Comparison of ENCODE assay signal across 21 mouse cellular contexts in genomic region chr7:92463080-92463877, GRCm38 (mm10).
DNase-seq lines count a peak whose midpoint lies in the region; ATAC-seq lines count a peak whose summit lies in the region.
"Had no signal": no experiment of that assay in that cellular context is flagged by ENCODE, and none has a peak within 500 bp of the region (broad histone marks: within the 10 kb centered on the region; RNA-seq: fewer than 3 reads in every experiment).

No protein-coding gene starts in this region.

- no peaks in the 10 kb centered on the region for H3K27me3 ChIP-seq in megakaryocyte, embryonic 14.5 days (replicated peaks)
- no peaks in the 10 kb centered on the region for H3K27me3 ChIP-seq in splenic B cell, adult 2 months (ENCODE audit: control insufficient read depth, insufficient read depth, low read length, poor library complexity, severe bottlenecking)
- H3K27me3 ChIP-seq: forebrain, embryonic 13.5 days; hindbrain, embryonic 13.5 days had no signal

- no peaks in the 10 kb centered on the region for H3K9me3 ChIP-seq in megakaryocyte, embryonic 14.5 days
- H3K9me3 ChIP-seq: forebrain, embryonic 13.5 days; heart, embryonic 10.5 days; hindbrain, embryonic 13.5 days had no signal

- peak; percentile 31 for DNase-seq in CD4-positive helper T cell, adult 2 months (ENCODE audit: low read depth, low spot score)
- peak; percentile 11 for DNase-seq in splenic B cell, adult 2 months (ENCODE audit: low read depth, low spot score)
- DNase-seq in left cerebral cortex, adult 9 months (ENCODE audit: low spot score in 2 of 2): no peak
- DNase-seq in testis, postnatal 10 days (ENCODE audit: low spot score): no peak
- no peak for DNase-seq in lung, postnatal 10 days
- DNase-seq: adrenal gland, adult 8-10 months; adrenal gland, postnatal 36 days; cerebellum, adult 11 months; cerebellum, adult 8-10 months; cerebellum, postnatal 14 days; forebrain, postnatal 0 days; gastrocnemius, postnatal 36 days; heart, adult 18-20 months; heart, postnatal 10 days; heart, postnatal 4 days had no signal

- H3K36me3 ChIP-seq in megakaryocyte, embryonic 14.5 days (replicated peaks; ENCODE audit: low read length): no peaks in the 10 kb centered on the region
- no peaks in the 10 kb centered on the region for H3K36me3 ChIP-seq in splenic B cell, adult 2 months (ENCODE audit: control insufficient read depth, insufficient read depth, low read length, poor library complexity, severe bottlenecking)
- H3K36me3 ChIP-seq: heart, embryonic 10.5 days; hindbrain, embryonic 13.5 days had no signal

- peak; percentile 81 for ATAC-seq in granulocyte monocyte progenitor cell, adult 5-6 weeks (replicated peaks; ENCODE audit: poor library complexity, severe bottlenecking)
- ATAC-seq: forebrain, embryonic 13.5 days; forebrain, postnatal 0 days; hindbrain, postnatal 0 days had no signal

- peak overlapping the region; percentile 62 for H3K4me3 ChIP-seq in megakaryocyte, embryonic 14.5 days (replicated peaks)
- H3K4me3 ChIP-seq: forebrain, embryonic 13.5 days; heart, embryonic 10.5 days; hindbrain, embryonic 13.5 days had no signal

- H3K4me1 ChIP-seq in megakaryocyte, embryonic 14.5 days: peaks cover 55% of the 10 kb centered on the region
- H3K4me1 ChIP-seq: forebrain, embryonic 13.5 days; hindbrain, embryonic 13.5 days had no signal

Comparison
In these comparisons a context has a peak if more than half of its experiments do, and no peak if none do; other contexts are left out.
1. DNase-seq: peak in CD4-positive helper T cell, adult 2 months (single experiment) and splenic B cell, adult 2 months (single experiment); none in left cerebral cortex, adult 9 months (0 of 2), testis, postnatal 10 days (single experiment) and lung, postnatal 10 days (single experiment).